Mouse (Mus musculus) intestine, embryonic 14.5 days (tissue): ENCODE data around the gene Pcsk6. TPM values are rescaled to one million over a fixed set of nuclear protein-coding genes. Genes with fewer than 3 reads are reported as not detected.

Experiments used
- ATAC-seq: fragments of 200-750 bp; cut with Nextera tagmentation; replicated peaks from 2 replicates; pipeline ENCODE4 v1.8.0; 2017; ENCODE audit warnings: low read depth, moderate number of reproducible peaks, moderate TSS enrichment, moderate library complexity; ENCODE audit not compliant: low FRiP score, low TSS enrichment
- DNase-seq: peaks from one replicate; pipeline ENCODE4 v3.0.0-alpha.2; 2018; ENCODE audit warnings: low spot score
- H3K27ac ChIP-seq: fragments of 300-500 bp; sonication (generic); 2 replicates; pipeline ENCODE4 v1.5.1; 2014; ENCODE audit warnings: low read depth, mild to moderate bottlenecking, control low read depth
- H3K27me3 ChIP-seq: fragments of 300-500 bp; sonication (generic); replicated peaks from 2 replicates; pipeline ENCODE4 v1.6.1; 2014; ENCODE audit warnings: low read length, control low read depth; ENCODE audit not compliant: control insufficient read depth, insufficient read depth
- H3K36me3 ChIP-seq: fragments of 300-500 bp; sonication (generic); 2 replicates; pipeline ENCODE4 v1.6.1; 2014; ENCODE audit warnings: low read length, control low read depth; ENCODE audit not compliant: control insufficient read depth, insufficient read depth
- H3K4me1 ChIP-seq: fragments of 300-500 bp; sonication (generic); replicated peaks from 2 replicates; pipeline ENCODE4 v1.6.1; 2014; ENCODE audit warnings: low read length, control low read depth, mixed read lengths; ENCODE audit not compliant: control insufficient read depth, insufficient read depth
- H3K4me2 ChIP-seq: fragments of 300-500 bp; sonication (generic); 2 replicates; pipeline ENCODE4 v1.6.1; 2014; ENCODE audit warnings: low read length
- H3K4me3 ChIP-seq: fragments of 300-500 bp; sonication (generic); 2 replicates; pipeline ENCODE4 v1.5.1; 2014; ENCODE audit warnings: low read depth, low read length, control low read depth, mixed read lengths
- H3K9ac ChIP-seq: fragments of 300-500 bp; sonication (generic); 2 replicates; pipeline ENCODE4 v1.6.1; 2014; ENCODE audit warnings: mild to moderate bottlenecking, low read length
- H3K9me3 ChIP-seq: fragments of 300-500 bp; sonication (generic); 2 replicates; pipeline ENCODE4 v1.6.1; 2016; ENCODE audit warnings: low read length, control low read depth; ENCODE audit not compliant: control insufficient read depth
- whole genome bisulfite sequencing: fragments of 180-500 bp; shearing (Covaris S2); extraction: QIAGEN DNeasy Blood & Tissue Kit; methylation state at CpG from one replicate; pipeline ENCODE4 v1.1.7; 2014; 5-methylcytosine and 5-hydroxymethylcytosine counted together
- polyA plus RNA-seq: library from polyadenylated mRNA; unstranded; fragments of >200 nt; fragmentation: Nextera tagmentation; extraction: Ambion mirVana; gene quantifications from 2 replicates; pipeline ENCODE4 v1.2.1, GENCODE M21; 2014

The Pcsk6 gene
- polyA plus RNA-seq, 1 experiment from 2014 or later: 3.5 TPM

DNA sequence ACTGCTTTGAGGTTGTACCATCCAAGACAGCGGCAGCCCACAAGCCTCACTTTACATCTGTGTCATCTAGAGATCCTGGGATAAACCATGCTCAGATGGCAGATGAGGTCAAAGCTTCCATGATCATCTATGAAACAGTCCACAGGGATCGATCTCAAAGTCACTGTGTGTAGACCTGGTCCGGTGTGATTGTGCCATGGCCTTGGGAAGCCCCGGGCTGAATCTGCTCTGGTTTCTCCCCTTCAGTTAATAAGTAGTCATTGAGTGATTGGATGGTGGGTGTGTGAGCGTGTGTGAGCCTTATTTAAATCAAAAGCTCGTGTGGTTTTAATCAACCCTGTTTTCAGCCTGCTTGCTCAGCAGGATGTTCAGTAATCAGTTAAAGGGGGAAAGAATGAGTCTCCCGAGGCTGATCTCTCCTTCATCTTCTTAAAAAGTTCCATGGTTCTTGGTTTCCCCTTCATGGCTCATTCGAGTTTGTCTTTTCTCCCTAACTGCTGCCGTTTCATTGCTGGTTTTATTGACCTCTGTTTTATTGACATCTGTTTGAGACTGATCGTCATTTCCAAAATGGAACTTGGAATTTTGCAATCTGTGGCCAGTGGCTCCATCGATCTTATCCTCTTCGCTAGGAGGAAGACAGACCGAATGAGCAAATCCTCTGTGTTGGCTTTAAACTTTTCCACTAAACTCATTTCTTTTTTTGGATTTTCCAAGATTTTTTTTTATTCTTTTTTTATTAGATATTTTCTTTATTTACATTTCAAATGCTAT, 142.5 kb downstream of the Pcsk6 start:
- Histone ChIP-seq H3K27ac (no peak overlapping the region), H3K9me3 (0 out of 2 replicates have a peak, but pooled peaks cover 6% of the 10 kb centered on the region), H3K4me2 (no peak overlapping the region), H3K9ac (no peak overlapping the region), H3K36me3 (no peaks in the 10 kb centered on the region), H3K4me3 (no peak overlapping the region), H3K27me3 (no peaks in the 10 kb centered on the region), H3K4me1 (no peaks in the 10 kb centered on the region)
- ATAC-seq (no peak), DNase-seq (no peak)
- whole genome bisulfite sequencing: 77% methylated on average over 13 of the region's 13 CpGs

DNA sequence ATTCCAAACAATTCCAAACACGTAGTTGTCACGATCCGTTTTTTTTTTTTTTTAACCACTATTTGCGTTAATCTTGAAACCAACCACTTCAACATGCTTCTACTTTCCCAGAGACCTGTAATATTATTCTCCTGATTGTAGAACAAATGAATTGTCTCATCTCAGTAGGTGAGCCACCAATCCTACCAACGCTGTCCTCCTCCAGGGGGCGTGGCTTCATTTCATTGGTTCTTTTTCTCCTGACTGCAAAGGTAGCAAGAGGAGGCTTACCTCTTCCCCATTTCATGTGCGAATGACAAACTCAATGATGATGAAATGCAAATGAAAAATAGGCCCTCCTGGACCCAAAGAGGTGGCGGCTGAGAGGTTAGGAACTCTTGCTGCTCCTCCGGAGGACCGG, 143.5 kb downstream of the Pcsk6 start:
- no peak overlapping the region for H3K9ac ChIP-seq
- WGBS: 87% methylated on average over 10 of the region's 10 CpGs
- ATAC-seq (no peak), DNase-seq (no peak)
- no peak overlapping the region for H3K4me2 ChIP-seq
- H3K36me3 ChIP-seq: no peaks in the 10 kb centered on the region
- H3K9me3 ChIP-seq: no peaks in the 10 kb centered on the region
- H3K27me3 ChIP-seq: no peaks in the 10 kb centered on the region
- no peak overlapping the region for H3K27ac ChIP-seq
- H3K4me3 ChIP-seq: no peak overlapping the region
- no peaks in the 10 kb centered on the region for H3K4me1 ChIP-seq

DNA sequence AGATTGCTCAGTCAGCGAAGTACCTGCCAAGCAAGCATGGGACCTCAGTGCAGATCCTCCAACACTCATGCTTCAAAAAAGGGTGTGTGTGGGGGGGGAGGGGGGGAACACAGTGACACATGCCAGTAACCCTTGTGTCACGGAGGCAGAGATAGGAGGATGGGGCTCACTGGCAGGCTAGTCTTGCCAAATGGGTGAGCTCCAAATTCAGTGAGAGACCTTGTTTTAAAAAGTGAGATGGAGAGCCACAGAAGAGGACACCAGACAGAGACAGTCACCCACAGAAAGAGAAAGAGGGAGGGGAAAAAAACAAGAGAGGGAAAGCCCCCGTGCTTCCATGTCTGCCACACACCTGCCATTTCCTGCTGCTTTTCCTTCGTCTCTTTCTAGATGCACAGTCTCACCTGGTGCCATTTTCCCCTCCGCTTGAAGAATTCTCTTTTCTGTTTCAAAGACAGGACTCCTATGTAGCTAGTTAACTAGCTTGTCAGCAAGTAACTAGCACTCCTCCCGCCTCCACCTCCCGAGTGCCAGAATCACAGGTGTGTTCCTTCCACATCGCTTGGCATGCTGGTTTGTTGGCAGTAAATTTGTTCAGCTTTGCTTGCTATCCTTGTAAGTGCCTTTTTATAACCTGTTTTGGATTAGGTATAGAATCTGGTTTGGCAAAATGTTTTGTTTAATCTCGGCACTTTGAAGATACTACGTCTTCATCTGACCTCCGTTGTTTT, 146.8 kb downstream of the Pcsk6 start:
- no peaks in the 10 kb centered on the region for H3K4me1 ChIP-seq
- H3K9me3 ChIP-seq: no peaks in the 10 kb centered on the region
- DNase-seq: no peak
- H3K27ac ChIP-seq: no peak overlapping the region
- H3K36me3 ChIP-seq: no peaks in the 10 kb centered on the region
- no peak for ATAC-seq
- H3K9ac ChIP-seq: no peak overlapping the region
- WGBS: 75% methylated on average over 11 of the region's 11 CpGs
- no peak overlapping the region for H3K4me2 ChIP-seq
- no peak overlapping the region for H3K4me3 ChIP-seq
- no peaks in the 10 kb centered on the region for H3K27me3 ChIP-seq

DNA sequence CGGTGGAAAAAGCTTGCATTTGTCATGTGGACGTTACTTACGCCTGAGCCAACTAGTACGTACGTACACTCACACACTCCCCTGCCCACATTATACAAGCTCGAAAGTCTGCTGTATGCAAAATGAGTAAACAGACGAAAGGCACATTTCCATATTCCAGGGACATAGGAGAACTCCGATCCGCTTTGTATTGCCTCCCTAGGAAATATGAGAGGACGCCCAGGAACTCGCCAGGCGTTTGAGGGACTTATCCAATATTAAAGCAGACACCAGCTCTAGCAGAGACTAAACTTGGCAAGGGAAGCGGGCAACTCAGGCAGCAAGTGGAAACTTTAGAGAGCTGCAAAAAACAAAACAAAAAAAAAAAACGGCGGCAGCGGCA, 147.3 kb downstream of the Pcsk6 start:
- H3K27me3 ChIP-seq: no peaks in the 10 kb centered on the region
- 74% methylated on average over 16 of the region's 16 CpGs for WGBS
- H3K9me3 ChIP-seq: no peaks in the 10 kb centered on the region
- ATAC-seq: no peak
- no peaks in the 10 kb centered on the region for H3K36me3 ChIP-seq
- no peak overlapping the region for H3K4me3 ChIP-seq
- DNase-seq: no peak
- H3K4me2 ChIP-seq: no peak overlapping the region
- H3K27ac ChIP-seq: no peak overlapping the region
- no peaks in the 10 kb centered on the region for H3K4me1 ChIP-seq
- no peak overlapping the region for H3K9ac ChIP-seq

DNA sequence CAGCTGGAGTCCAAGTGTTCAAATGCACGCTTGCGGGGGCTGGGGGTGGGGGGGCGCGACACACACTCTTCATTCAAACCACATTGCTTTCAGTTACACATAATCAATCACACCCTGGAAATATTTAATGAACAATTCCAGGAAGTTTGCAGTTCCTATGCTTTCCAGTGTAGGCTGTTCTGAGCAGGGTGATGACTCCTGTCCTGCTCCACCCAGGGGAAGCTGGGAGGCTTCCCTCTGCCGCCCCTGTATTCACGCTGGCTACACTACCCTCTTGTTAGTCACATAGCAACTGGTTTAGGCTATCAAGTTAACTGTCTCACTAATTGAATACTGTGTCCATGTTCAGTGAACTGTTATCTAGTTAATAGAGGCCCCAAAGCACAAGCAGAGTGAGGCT, 149.0 kb downstream of the Pcsk6 start:
- Histone ChIP-seq H3K4me1 (no peaks in the 10 kb centered on the region), H3K4me3 (no peak overlapping the region), H3K27ac (no peak overlapping the region), H3K27me3 (no peaks in the 10 kb centered on the region), H3K4me2 (no peak overlapping the region), H3K9me3 (no peaks in the 10 kb centered on the region), H3K36me3 (no peaks in the 10 kb centered on the region), H3K9ac (no peak overlapping the region)
- no peak for DNase-seq
- ATAC-seq: no peak
- 73% methylated on average over 6 of the region's 6 CpGs for WGBS

DNA sequence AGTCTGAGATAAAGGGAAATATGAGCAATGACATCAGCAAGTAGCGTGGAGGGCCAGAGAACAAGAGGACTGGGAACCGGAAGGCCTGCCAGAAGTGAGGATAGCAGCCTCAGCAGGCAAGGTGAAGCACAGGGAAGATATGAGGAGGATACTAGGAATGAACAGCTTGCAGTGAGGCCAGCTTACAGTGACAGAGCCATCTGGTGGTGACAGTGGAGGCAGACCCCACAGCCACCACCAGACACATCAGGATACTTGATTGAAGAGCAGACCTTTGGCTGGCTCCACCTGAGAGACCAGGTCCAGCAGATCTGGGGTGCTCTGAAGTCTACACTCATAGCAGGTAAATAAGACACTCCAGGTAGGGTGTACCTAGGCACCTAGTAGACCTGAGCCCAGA, 166.2 kb downstream of the Pcsk6 start:
- no peaks in the 10 kb centered on the region for H3K27me3 ChIP-seq
- no peaks in the 10 kb centered on the region for H3K36me3 ChIP-seq
- ATAC-seq (no peak), DNase-seq (no peak)
- 85% methylated on average over 2 of the region's 2 CpGs for WGBS
- H3K27ac ChIP-seq: no peak overlapping the region
- no peak overlapping the region for H3K4me2 ChIP-seq
- no peaks in the 10 kb centered on the region for H3K9me3 ChIP-seq
- no peak overlapping the region for H3K4me3 ChIP-seq
- H3K4me1 ChIP-seq: no peaks in the 10 kb centered on the region
- H3K9ac ChIP-seq: no peak overlapping the region

DNA sequence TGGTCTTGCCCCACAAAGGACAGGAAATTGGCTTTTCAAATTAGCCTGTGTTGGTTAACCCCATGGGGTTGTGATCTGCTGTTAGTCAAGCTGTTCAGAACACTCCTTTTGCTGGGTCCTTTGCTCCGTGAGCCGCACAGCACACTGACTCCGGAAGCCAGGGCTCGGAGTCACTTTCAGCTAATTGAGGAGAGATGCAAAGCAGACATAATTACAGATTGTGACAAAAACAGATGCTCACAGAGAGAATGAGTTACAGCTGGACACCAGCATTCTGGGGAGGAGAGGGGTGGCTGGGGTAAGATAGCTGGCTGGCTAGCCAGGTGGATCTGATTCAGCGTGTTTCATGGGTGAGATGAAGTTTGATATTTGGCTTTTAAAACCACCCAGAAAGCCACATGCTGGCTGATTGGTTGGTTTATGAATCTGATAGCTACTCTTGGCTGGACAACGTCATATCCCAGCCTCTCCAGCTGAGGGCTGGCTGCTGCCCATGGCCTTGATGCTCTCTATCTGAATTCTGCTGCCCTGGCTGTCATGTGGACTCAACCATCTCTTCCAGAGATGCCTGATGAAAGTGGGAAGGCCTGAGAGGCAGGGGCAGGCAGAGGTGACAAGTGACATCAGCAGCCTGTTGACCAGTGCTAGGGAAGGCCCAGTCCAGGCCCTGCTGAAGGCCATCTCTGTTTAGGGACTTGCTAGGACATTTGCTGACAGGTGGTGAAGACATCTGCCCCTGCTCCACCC, 167.4 kb downstream of the Pcsk6 start:
- no peaks in the 10 kb centered on the region for H3K4me1 ChIP-seq
- H3K9me3 ChIP-seq: no peaks in the 10 kb centered on the region
- H3K36me3 ChIP-seq: no peaks in the 10 kb centered on the region
- DNase-seq: no peak
- no peak overlapping the region for H3K4me2 ChIP-seq
- H3K9ac ChIP-seq: no peak overlapping the region
- no peak overlapping the region for H3K27ac ChIP-seq
- no peaks in the 10 kb centered on the region for H3K27me3 ChIP-seq
- ATAC-seq: no peak
- no peak overlapping the region for H3K4me3 ChIP-seq
- 74% methylated on average over 6 of the region's 6 CpGs for WGBS

DNA sequence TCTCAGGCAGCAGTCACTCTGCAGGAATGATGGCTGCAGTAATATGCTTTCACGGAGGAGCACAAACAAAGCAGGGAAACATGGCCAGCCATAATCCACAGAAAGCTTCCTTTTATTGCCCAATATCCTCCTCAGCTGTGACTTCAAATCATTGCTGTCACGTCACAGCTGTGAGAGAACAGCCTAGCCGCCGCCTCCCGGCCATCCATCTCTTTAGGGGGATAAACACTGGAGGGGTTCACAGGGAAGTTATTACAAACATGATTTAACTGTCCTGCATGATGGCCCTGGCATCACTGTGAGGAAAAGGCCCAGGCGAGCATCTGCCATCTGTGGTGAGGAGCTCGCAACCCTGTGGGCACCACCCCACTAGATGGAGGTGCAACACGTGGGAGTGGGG, 175.3 kb downstream of the Pcsk6 start:
- Histone ChIP-seq H3K4me2 (no peak overlapping the region), H3K9ac (no peak overlapping the region), H3K4me1 (0 out of 2 replicates have a peak, but pooled peaks cover 5% of the 10 kb centered on the region), H3K36me3 (no peaks in the 10 kb centered on the region), H3K27ac (no peak overlapping the region), H3K9me3 (no peaks in the 10 kb centered on the region), H3K27me3 (no peaks in the 10 kb centered on the region), H3K4me3 (no peak overlapping the region)
- ATAC-seq (no peak), DNase-seq (no peak)
- WGBS: 31% methylated on average over 8 of the region's 8 CpGs
